Mouse (Mus musculus) heart, embryonic 13.5 days (tissue): ENCODE results near the gene Abhd11. TPM values are rescaled to one million over a fixed set of nuclear protein-coding genes. Genes with fewer than 3 reads are reported as not detected.

Experiments used
- ATAC-seq: fragments of 200-750 bp; cut with Nextera tagmentation; 2 replicates; pipeline ENCODE4 v1.8.0; 2017; ENCODE audit warnings: moderate TSS enrichment; ENCODE audit not compliant: insufficient number of reproducible peaks, low FRiP score, low TSS enrichment; ENCODE audit errors: extremely low read depth
- H3K27ac ChIP-seq: fragments of 300-500 bp; sonication (generic); replicated peaks from 2 replicates; pipeline ENCODE4 v1.5.1; 2015; ENCODE audit warnings: moderate library complexity, mild to moderate bottlenecking, inconsistent platforms
- H3K27me3 ChIP-seq: fragments of 300-500 bp; sonication (generic); replicated peaks from 2 replicates; pipeline ENCODE4 v1.6.1; 2015; ENCODE audit warnings: mild to moderate bottlenecking, inconsistent platforms
- H3K36me3 ChIP-seq: fragments of 300-500 bp; sonication (generic); 2 replicates; pipeline ENCODE4 v1.6.1; 2015; ENCODE audit warnings: mild to moderate bottlenecking, inconsistent platforms
- H3K4me1 ChIP-seq: fragments of 300-500 bp; sonication (generic); 2 replicates; pipeline ENCODE4 v1.6.1; 2015; ENCODE audit warnings: inconsistent platforms
- H3K4me2 ChIP-seq: fragments of 300-500 bp; sonication (generic); 2 replicates; pipeline ENCODE4 v1.6.1; 2015; ENCODE audit warnings: inconsistent platforms, mild to moderate bottlenecking, moderate library complexity
- H3K4me3 ChIP-seq: fragments of 300-500 bp; sonication (generic); 2 replicates; pipeline ENCODE4 v1.5.1; 2015; ENCODE audit warnings: moderate library complexity, mild to moderate bottlenecking, inconsistent platforms
- H3K9ac ChIP-seq: fragments of 300-500 bp; sonication (generic); 2 replicates; pipeline ENCODE4 v1.6.1; 2015; ENCODE audit warnings: inconsistent platforms, mild to moderate bottlenecking, moderate library complexity
- H3K9me3 ChIP-seq: fragments of 300-500 bp; sonication (generic); 2 replicates; pipeline ENCODE4 v1.6.1; 2016; ENCODE audit warnings: inconsistent platforms
- WGBS: fragments of 180-500 bp; shearing (Covaris S2); methylation state at CpG from one replicate; pipeline ENCODE4 v1.1.7; 2015; ENCODE audit warnings: mixed read lengths; 5-methylcytosine and 5-hydroxymethylcytosine counted together
- polyA plus RNA-seq: library from polyadenylated mRNA; unstranded; fragments of >200 nt; fragmentation: Nextera tagmentation; extraction: Ambion mirVana; gene quantifications from 2 replicates; pipeline ENCODE4 v1.2.1, GENCODE M21; 2015

The Abhd11 gene
- polyA plus RNA-seq, 1 experiment from 2014 or later, result 59.1 TPM

GRCm38 (mm10) chr5:135053356-135053755 lies 44.4 kb downstream of the Abhd11 start:
- H3K4me1 ChIP-seq, result no peaks in the 10 kb centered on the region
- no peaks in the 10 kb centered on the region for H3K27me3 ChIP-seq
- no peak overlapping the region for H3K4me3 ChIP-seq
- H3K9ac ChIP-seq, result no peak overlapping the region
- ATAC-seq, result no peak
- H3K4me2 ChIP-seq, result no peak overlapping the region
- H3K27ac ChIP-seq, result no peak overlapping the region
- whole genome bisulfite sequencing, result 70% methylated on average over 12 of the region's 12 CpGs
- no peaks in the 10 kb centered on the region for H3K9me3 ChIP-seq
- peaks cover 96% of the 10 kb centered on the region for H3K36me3 ChIP-seq

Other genes starting within 250 kb of the Abhd11 start
- gene Tmem270, start 102.4 kb upstream of the Abhd11 start, polyA plus RNA-seq, result not detected in 2 replicates
- 3.2 and 9.9 TPM in 2 replicates for gene Cldn13, start 93.6 kb upstream of the Abhd11 start, polyA plus RNA-seq
- gene Mettl27, start 76.8 kb upstream of the Abhd11 start, polyA plus RNA-seq, result 9.3 and 10.4 TPM in 2 replicates
- gene Cldn4, start 62.2 kb upstream of the Abhd11 start, polyA plus RNA-seq, result 1.6 and 1.7 TPM in 2 replicates
- 6.3 and 7.0 TPM in 2 replicates for gene Cldn3, start 22.9 kb upstream of the Abhd11 start, polyA plus RNA-seq
- 8.2 and 8.3 TPM in 2 replicates for gene Stx1a, start 14.3 kb downstream of the Abhd11 start, polyA plus RNA-seq
- gene Dnajc30, start 55.0 kb downstream of the Abhd11 start, polyA plus RNA-seq, result 26.4 and 28.1 TPM in 2 replicates
- gene Bud23, start 55.8 kb downstream of the Abhd11 start, polyA plus RNA-seq, result 70.8 and 71.2 TPM in 2 replicates
- 3.0 and 3.3 TPM in 2 replicates for gene Vps37d, start 69.1 kb downstream of the Abhd11 start, polyA plus RNA-seq
- 1.2 and 1.3 TPM in 2 replicates for gene Mlxipl, start 80.7 kb downstream of the Abhd11 start, polyA plus RNA-seq
- 18.0 and 18.1 TPM in 2 replicates for gene Tbl2, start 140.5 kb downstream of the Abhd11 start, polyA plus RNA-seq
- 33.7 and 38.0 TPM in 2 replicates for gene Bcl7b, start 159.1 kb downstream of the Abhd11 start, polyA plus RNA-seq
- gene Baz1b, start 178.1 kb downstream of the Abhd11 start, polyA plus RNA-seq, result 21.9 and 24.4 TPM in 2 replicates
- gene Fzd9, start 242.1 kb downstream of the Abhd11 start, polyA plus RNA-seq, result 5.4 and 6.4 TPM in 2 replicates